Mouse (Mus musculus): ENCODE measurements around the gene Olfr435.
"Not testable (repeated sequence)": the region's sequence is repeated elsewhere in the genome, so short reads cannot be mapped to it uniquely, and the experiment has no call there.

Olfr435 gene

DNA sequence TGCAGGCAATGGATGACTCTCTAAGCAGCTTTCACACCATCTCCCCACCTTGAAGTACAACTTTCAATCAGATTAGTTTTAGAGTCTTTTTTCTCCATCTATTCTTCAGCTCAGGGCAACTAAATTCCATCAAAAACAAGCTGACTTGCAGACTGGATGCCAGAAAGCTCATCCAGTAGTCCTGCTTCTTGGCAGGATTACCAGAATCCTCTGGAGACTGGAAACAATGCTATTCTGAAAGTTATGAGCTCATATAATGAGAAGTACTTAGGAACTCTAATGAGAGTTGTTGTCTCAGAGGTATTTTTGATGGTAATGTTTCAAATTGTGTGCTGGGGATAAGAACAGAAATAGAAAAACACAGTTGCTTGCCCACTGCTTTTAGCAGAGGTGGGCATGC, at the start of gene Olfr435:
Gene Olfr435 (plus strand): TSS at position 366 of the 400 bp plus-strand sequence.
- DNase-seq (ENCODE audit: low read depth), result no peak

DNA sequence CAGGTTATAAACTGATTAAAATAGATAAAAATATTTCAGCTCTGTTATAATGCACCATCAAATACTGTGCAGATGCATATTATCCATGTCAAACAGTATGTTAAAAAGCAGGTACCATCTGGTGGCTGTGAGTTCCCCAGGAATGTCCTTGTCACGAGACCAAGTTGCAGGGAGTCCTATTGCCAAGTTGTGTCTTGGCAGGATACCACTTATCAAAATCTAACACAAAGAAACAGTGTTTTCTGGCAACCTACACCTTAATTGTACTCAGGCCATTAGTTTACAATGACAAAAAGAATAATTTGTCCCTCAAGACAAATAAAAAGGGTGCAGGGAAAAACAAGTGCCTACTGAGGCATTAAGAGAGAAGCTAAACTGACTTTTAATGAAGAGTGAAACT, 37.4 kb upstream of the Olfr435 start:
- DNase-seq (ENCODE audit: low read depth), result no peak

DNA sequence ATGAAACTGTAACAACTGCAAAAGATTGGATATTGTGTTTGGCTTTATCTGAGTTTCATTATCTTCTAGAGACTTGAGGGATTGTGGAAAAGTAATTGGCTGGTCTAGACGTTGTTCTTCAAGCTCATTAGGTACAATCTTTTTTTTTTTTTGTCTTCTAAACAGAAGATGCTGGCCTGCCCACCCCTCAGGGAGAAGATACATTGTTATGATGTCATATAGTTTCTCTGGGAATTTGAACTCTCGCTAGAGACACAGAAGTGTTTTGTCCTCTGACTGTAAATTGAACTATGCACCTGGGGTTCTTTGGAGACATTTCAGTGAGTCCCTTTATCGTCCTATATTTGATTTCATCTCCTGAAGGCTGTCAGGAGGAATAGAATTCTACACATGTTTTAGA, 34.0 kb upstream of the Olfr435 start, which contains the start of gene Olfr437:
Gene Olfr437 (plus strand): TSS at position 301 of the 400 bp plus-strand sequence.
- no peak for DNase-seq (ENCODE audit: low read depth)

DNA sequence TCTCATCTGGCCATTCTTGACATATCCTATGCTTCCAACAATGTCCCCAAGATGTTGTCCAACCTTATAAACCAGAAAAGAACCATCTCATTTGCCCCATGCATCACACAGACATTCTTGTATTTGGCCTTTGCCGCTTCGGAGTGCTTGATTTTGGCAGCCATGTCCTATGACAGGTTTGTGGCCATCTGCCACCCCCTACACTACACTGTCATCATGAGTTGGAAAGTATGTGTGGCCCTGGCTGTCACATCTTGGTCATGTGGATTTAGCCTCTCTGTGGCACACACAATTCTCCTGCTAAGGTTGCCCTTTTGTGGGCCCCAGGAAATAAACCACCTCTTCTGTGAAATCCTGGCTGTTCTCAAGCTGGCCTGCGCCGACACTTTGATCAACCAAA, 29.7 kb upstream of the Olfr435 start:
- DNase-seq (ENCODE audit: low read depth), result no peak

DNA sequence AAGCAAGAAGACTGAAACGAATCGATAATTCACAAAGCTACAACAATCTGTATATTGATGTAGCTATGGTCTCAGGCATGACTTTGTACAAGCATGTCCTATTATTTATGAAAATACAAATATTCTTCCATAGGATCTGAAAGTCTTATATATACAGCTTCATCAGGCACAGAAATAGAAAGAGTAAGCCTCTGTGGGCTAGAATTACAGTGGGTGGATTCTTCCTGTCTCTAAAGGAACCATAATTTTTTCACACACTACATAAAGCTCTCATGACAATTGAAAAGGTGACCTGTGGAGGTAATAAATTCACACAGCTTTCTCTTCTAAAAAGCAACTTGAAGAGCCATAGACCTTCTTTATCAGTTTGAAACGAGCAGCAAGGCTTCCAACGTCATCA, 25.1 kb upstream of the Olfr435 start, which contains the start of gene Olfr13:
Gene Olfr13 (plus strand): TSS at position 301 of the 400 bp plus-strand sequence.
- DNase-seq (ENCODE audit: low read depth), result no peak

DNA sequence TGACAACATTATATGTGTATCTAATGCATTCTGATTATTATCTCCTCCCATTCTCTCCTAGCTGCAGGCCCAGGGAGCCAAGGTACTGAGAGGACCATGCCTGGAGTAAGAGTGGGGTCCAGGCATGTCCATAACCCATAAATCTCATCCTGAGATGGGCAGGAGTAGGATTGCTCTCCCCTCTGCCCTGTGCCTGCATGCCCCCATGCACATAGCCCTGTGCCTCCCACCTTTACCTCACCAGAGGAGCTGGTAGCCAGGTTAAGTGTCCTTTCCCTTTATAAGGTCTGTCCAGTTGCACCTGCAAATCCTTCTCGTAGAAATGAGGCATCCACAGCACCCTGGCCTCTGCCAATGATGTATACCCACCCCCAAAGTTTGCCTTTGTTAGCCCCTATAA, 18.8 kb upstream of the Olfr435 start:
- no peak for DNase-seq (ENCODE audit: low read depth)

DNA sequence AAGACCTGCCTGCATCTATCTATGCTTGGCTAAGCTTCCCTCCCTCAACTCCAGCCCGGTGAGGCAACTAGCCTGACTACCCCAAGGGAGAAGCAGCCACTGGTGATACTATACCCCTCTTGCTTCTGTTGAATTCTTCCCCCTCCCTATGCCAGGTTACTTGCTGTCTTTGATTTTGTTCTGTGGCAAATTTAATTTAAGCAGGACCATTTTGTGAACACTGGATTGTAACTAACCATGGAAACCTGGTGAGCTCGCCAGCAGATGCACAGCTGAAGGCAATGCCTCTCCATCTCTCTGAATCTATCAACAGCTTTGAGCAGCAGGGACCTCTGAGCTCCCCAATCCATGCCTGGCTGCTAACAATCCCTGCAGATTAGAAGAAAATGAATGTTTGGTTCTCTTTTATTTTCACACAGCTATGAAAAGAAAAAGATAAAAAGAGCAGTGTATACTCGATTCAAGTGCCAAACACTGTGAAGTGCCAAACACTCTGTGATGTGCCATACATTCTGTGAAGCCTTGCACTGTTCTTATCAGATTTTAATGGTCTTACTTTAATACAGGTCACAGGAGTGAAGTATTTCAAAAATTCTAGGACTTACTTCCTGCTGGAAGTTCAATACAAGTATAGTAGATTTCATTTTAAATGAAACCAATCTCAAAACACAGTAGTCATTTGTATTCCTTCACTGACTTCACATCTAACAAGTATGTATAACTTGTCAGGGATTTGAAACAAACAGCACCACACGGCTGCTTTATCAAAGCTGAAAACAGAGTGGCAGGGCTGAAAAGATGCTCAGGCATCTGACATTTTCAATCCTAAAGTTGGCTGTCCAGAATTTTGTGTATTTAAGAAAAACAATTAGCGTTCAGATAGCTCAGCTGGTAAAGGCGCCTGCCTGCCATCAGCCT, 18.1 kb upstream of the Olfr435 start:
- no peak for DNase-seq (ENCODE audit: low read depth)

DNA sequence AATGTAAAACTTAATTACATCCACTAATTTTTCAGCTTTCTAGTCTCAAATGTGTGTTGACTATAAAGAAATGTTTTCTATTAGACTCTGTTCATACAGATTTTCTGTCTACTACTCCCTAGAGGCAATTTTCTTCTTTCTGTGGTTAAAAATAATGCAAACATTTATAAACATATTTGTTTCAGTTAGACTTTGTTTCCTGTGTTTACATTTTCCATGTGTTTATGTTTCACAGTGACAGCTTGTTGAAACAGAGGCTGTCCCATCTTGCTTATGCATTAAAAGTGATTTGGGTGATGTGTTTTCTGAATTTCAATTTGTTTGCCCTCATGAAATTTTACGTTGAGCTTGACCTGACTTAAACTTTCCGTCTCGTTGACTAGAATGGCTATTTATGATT, 6.0 kb upstream of the Olfr435 start:
- no peak for DNase-seq (ENCODE audit: low read depth)

DNA sequence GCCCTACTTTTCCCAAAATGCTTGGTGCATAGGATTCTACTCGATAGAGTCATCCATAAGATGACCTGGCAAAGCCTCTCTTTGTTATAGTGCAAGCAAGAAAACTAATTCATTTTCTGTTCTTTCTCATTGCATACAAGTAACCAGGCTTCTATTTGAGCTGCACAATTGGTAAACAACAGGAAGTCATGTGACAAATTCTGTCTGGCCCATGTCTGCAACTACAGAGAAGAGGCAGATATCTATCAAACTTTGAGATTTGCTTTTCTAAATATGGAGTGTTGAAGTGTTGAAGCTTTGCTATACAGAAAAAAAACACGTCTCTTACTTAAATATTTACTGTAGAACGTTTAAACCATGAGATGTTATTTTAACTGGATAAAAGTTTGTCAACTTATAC, 1.1 kb downstream of the Olfr435 start:
- DNase-seq (ENCODE audit: low read depth), result no peak

DNA sequence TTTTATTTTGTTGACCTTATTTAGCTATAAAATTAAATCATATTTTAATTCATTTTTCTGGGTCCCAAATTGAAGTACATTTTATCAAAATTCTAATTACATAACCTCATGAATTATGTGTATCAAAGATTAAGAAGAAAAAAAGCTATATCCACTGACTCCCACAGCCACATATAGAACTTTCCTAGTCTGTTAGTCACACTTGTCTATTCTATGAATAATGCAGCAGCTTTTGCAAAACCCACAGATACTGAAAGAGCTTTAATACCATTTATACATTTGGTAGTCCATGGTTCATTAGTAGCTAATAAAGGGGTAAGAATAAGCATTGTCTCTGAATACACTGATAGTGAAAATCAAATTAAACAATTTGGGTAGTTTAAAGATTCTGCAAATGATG, 5.8 kb downstream of the Olfr435 start:
- no peak for DNase-seq (ENCODE audit: low read depth)

DNA sequence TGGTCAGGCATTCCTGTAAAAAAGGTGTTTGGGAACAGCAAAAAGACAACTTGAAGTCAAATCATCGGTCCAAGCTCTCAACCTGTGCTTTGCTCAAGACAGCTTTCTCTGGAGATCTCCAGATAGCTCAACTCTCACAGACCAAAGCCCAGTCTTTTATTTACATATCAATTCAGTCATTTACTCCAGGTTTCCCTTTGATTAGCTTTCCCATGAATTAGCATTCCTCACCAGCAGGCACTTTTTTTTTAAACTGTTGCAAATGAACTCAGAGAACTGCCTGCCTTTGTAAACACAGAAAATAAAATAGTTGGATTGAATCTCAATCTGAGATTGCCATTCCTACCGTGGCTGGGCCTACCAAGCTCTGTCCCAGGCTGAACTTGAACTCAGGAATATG, 8.4 kb downstream of the Olfr435 start:
- DNase-seq (ENCODE audit: low read depth), result no peak

DNA sequence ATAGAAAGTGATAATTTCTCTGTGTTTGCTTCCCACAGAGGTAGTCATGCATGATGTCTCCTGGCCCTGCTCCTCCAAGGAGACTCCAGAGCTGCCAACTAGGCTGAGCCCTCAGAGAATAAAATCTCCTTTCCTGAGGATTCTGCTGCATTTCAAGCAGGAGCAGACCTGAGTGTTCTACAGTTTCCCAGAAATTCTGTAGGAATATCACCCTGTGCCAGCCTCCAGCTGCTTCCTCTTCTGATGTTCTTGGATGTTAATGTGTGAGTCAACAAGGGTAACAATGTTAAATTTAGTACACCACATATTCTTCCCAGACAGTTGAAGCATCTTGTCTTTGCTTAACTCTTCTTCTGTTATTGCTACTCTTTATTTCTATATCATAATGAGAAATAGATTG, 15.9 kb downstream of the Olfr435 start, which contains the start of gene Olfr434:
Gene Olfr434 (plus strand): TSS at position 149 of the 400 bp plus-strand sequence.
- not testable (repeated sequence) for DNase-seq (ENCODE audit: low read depth)

DNA sequence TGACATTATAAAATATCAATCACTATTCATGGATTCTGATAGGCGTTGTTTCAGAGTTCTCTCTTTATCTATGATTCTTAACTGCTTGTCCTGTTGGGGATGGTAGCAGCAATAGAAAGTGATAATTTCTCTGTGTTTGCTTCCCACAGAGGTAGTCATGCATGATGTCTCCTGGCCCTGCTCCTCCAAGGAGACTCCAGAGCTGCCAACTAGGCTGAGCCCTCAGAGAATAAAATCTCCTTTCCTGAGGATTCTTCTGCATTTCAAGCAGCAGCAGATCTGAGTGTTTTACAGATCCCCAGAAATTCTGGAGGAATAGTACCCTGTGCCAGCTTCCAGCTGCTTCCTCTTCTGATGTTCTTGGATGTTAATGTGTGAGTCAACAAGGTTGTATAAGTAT, 34.3 kb downstream of the Olfr435 start, which contains the start of gene Olfr47:
Gene Olfr47 (plus strand): TSS at position 275 of the 400 bp plus-strand sequence.
- DNase-seq (ENCODE audit: low read depth), result not testable (repeated sequence)

DNA sequence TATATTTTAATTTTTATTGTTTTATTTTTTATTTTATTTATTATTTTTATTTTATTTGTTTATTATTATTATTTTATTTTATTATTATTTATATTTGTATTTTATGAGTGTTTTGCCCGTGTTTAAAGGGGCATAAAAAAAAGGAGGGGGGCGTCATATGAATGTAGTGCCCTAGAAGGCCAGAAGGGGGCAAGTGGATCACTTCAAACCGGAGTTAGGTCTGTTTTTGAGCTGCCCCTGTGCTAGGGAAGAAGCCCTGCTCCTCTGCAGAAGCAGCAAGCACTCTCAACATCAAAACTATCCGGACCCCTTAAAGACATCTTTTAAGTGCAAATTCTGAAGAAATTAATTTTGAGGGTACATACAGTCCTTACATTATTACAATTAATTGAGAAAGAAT, 45.1 kb downstream of the Olfr435 start:
- no peak for DNase-seq (ENCODE audit: low read depth)

DNA sequence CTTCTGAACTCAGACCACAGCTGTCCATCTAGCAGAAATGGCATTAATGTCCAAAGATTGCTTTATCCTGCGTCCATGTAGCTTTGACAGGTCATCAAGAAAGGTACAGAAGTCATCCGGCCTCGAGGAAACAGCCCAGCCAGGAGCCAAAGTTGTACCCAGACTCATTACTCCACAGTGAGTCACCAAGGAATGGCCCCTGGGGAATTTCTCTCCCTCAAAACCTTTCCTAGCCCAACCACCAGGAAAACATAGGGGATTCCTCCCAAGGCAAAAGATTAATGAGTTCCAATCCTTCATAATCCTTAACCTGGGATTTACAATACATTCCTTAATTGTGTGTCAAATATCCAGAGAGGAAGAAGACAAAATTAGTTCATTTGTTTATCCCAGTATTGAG, 50.5 kb downstream of the Olfr435 start:
- no peak for DNase-seq (ENCODE audit: low read depth)

DNA sequence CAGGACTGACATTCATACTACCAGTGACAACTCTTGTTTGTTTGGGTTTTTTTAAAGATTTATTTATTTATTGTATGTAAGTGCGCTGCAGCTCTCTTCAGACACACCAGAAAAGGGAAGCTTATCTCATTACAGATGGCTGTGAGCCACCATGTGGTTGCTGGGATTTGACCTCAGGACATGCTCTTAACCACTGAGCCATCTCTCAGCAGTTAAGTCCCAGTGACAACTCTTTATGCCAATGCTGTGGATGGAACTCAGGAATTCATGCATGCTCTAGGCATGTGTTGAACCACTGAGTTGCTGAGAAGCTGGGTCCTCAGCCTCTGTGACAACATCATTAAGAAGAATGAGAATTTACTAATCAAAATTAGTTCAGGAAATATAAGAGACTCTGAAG, 56.0 kb downstream of the Olfr435 start:
- DNase-seq (ENCODE audit: low read depth), result no peak
